Mouse (Mus musculus) liver, adult 2 months (tissue): ENCODE results near the gene Mylk.

Experiments
- CTCF ChIP-seq: fragments of 200-500 bp; IDR thresholded peaks from 2 replicates; pipeline ENCODE4 v1.5.1; 2011; ENCODE audit warnings: low read depth, low read length, control low read depth
- POLR2A ChIP-seq: fragments of 200-500 bp; IDR thresholded peaks from 2 replicates; pipeline ENCODE4 v1.6.1; 2011; ENCODE audit warnings: low read length, control low read depth; ENCODE audit not compliant: insufficient read depth; ENCODE audit errors: extremely low read depth

DNA sequence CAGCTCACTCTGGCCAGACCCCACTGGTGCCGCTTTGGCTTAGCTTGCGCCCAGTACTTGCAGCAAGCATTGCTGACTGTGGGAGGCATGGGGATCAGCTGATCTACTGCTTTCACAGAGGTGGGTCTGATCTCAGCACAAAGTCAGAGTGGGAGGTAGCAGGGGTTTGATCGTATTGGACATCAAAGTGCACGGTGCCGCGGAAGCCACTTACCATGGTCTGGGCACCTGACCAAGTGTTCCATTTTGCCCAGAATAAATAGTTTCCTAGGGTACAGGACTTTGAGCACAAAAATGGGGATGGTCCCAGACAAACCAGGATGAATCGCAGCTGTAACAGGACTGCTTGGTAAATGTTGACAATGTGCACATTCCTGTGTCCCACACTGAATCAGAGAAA lies 236.0 kb downstream of the Mylk start:
- no peak for TF ChIP-seq POLR2A
- TF ChIP-seq CTCF, result no peak
